Mouse (Mus musculus): Measurements from ENCODE around the gene Paqr4.
"Not testable (repeated sequence)": the region's sequence is repeated elsewhere in the genome, so short reads cannot be mapped to it uniquely, and the experiment has no call there.

The Paqr4 gene

DNA sequence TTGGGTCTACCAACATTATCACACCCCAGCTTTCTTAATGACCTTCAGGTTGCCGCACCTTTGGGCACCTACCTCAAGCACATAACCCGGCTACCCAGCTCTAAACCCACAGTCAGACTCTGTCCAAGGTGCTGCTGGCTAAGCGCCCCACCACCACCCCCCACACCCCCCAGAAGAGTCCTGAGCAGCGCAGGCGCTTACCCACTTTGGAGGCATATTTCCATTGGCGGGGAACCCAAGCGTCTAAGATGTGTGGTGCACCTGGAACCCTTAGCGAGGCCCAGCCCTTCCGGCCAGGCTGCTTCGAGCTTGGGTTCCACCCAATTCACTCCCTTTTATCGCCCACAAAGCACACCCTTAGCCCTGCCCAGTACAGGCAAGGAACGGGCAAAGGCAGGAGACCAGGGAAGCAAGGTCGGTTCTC lies at the start of gene Paqr4:
Gene Paqr4 (minus strand): TSS at position 270 of the 424 bp plus-strand sequence.
- no peak for DNase-seq (ENCODE audit: low read depth, low spot score)

DNA sequence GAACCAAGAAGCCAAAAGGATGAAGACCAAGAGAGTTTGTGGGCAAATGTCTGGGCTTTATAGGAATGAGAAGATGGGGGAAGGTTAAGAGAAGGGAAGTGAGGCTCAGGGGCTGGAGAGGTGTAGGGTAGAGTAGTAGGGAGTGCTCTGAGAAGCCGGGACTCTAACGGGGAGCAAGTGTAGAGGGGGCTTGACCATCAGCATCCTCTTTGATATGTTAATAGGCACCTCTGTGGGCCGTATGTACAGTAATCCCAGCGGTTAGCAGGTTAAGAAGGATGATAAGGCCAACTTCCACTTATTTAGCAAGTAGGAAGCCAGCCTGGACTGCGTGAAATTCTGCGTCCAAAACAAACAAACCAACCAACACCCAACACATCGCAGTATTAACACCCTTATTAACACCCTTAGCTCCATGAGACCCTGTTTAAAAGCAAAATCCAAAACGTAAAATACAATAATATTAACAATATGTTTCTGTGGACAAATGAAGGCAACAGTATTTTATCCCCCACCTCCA lies 49.1 kb upstream of the Paqr4 start:
- DNase-seq (ENCODE audit: low read depth, low spot score), result peak; percentile 88

DNA sequence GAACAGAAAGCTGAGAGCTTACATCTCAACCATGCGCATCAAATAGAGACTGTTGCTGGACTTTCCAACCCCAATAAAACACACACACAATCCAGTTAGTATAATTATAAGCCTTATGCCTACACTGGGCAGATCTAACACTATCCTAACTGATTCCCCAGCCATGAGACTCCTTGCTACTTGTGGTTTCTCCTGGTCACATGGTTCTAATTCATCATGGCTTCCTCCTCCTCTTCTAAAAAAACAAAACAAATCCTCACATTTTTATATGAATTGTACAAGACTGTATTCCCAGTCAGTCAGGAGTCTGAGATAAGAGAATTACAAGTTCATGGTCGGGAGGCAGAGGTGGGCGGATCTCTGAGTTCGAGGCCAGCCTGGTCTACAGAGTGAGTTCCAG lies 48.3 kb upstream of the Paqr4 start:
- DNase-seq (ENCODE audit: low read depth, low spot score), result no peak

DNA sequence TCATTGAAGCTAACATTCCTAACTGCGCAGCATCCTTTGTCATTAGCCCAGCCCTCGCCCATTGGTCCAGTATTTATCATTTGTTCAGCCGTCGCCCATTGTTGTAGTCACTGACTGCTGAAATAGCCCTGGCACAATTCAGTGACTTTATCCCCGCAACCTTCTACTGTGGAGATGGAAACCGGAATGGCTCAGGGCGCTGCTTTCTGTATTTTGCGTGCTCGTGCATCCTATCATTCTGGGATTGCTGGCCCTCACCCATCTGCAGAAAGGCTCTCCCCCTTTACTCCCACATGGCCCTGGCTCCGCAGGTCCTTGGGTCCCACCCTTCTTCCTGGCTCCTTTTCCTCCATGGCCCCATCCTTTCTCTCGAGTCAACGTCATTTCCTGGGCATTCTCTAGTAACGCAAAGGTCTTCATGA lies 45.9 kb upstream of the Paqr4 start:
- no peak for DNase-seq (ENCODE audit: low read depth, low spot score)

DNA sequence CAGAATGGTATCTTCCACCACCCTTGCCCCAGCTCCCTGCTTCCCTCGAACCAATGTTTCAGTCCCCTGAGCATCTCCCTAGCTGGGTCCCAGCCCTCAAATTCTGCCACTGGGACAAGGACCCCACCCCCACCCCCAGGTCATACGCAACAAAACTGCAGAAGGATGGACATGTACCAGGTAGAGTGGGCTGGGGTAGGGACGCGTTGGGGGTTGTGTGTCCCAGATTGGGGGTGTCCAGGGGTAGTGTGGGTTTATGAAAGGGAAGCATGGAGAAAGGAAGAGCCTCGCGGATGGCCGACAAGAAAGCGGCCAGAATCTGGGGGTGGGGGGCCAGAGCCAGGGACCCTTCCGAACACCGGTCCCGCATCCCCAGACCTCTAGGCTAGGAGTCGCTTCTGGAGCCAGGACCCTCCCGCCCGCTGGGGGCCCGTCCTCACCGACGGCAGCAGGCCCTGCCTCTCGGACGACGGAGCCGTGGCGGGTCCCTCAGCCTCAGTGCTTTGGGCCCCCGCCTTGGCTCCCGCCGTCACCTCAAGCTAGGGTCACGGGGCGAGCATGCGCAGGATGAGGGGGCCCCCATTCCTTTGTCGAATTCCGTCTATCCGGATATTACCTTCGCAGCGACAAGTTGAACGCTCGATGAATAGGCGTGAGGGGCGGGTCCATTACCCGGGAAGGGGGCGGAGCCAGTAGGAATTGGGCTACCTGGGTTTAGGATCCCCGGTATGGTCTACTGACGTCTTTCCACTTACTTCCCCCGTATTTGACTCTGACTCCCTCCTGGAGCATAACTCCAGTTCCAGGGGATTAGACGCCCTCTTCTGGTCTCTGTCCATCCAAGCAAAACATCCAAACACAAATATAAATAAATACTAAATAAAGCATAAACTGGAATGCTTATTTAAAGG lies 45.1 kb upstream of the Paqr4 start, which contains the start of gene Flywch2:
Gene Flywch2 (minus strand): TSS at position 521 of the 911 bp plus-strand sequence.
- peak; percentile 88 for DNase-seq (ENCODE audit: low read depth, low spot score)

DNA sequence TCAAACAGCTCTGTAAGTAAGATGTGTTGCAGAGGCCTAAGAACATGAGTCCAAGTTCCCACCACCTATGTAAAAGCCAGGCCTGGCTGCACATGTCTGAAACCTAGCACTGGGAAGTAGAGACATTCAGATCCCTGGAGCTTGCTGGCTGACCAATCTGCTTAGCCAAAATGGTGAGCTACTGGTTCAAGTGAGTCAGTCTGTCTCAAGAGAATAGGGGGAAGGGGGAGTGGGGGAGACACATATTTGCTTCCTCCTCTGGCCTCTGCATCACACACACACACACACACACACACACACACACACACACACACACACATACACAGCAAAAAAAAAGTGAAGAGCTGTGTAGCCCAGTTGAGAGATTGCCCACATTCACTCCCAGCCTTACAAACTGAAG lies 42.7 kb upstream of the Paqr4 start:
- no peak for DNase-seq (ENCODE audit: low read depth, low spot score)

DNA sequence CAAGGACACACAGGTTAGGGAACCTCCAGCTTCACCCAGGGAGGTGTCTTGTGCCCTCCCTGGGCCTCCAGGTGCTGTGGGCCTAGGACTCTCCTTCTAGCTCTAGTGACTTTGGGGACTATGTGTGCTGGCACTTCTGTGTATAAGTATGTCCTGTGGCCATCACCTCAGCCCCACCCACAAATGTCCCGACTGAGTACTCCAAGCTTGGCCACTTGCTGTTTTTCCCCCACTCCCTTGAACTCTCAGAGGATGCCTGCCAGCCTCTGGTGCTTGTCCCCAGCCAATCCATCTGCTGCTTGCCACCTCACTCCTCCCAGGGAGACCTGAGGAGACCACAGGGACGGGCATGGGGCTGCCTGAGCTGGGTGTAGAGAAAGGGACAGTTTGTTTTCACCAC lies 37.8 kb upstream of the Paqr4 start:
- no peak for DNase-seq (ENCODE audit: low read depth, low spot score)

DNA sequence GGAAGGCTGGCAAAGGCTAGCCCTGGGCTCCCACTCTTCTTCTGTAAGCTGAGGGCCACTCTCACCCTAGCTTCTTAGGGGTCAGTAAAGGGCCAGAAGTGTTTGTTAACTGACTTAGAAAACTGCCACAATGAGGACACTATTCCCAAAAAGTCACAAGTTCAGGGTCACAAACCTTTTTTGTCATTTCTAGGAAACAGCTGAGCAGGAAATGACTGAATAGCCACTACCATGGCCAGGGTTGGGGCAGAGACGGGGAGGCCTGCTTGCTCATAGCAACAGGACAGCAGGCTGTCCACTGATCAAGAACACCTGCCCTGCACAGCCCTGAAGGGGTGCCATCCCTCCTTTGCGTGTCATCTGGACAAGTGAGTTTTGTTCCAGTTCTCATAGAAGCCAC lies 36.5 kb upstream of the Paqr4 start:
- no peak for DNase-seq (ENCODE audit: low read depth, low spot score)

DNA sequence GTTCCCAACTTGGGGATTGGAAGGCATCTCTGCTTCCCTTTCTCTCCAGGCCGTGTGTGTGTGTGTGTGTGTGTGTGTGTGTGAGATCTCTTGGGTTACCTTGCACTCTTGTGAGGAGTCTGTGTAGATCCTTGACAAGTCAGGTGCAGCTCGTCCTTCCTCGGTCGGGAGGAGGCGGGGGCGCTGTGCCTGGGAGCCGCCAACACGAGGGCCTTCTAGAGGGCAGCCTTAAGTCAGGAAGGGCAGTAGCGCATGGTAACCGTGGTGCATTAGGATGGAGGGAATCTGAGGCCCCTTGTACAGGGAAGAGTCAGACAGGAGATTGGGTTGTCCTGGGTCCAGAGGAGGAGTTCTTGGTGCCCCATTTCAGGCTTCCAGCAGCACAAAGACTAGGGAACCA lies 35.5 kb upstream of the Paqr4 start:
- DNase-seq (ENCODE audit: low read depth, low spot score), result no peak

DNA sequence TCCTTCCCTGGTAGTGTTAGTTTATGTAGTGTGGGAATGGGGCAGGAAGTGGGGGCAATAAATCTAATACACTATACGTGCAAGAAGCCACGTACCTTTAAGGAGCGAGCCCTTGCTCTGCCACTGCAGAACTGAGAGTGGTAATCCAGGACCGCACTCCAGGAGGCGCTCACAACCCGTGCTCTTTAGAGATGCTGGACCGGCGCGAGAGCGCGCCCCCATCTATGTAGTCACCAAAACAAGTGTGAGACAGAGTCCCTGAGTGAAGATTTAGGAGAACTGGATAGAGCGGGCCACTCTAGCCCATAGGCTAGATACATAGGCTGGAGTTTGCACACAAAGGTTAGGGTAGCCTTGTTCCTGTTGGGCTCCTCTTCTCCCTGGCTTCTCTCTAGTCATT lies 33.4 kb upstream of the Paqr4 start:
- DNase-seq (ENCODE audit: low read depth, low spot score), result peak; percentile 80

DNA sequence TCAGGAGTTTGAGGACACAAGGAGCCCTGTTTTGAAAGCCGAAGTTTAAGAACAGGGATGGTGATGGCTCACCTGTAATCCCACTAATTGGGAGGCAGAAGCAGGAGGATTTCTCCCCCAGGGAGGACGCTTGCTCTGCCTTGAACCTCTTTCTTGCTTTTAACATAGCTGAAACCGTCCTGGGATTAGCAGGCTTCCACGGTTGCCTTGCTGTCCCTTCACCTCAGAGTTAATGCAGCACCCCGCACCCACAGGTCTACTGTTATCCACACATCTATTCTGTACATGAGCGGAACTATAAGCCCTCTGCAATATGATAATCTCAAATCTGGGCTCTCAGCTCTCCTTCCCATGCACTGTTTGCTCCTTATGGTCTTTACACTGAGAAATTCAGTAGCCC lies 33.0 kb upstream of the Paqr4 start:
- DNase-seq (ENCODE audit: low read depth, low spot score), result no peak

DNA sequence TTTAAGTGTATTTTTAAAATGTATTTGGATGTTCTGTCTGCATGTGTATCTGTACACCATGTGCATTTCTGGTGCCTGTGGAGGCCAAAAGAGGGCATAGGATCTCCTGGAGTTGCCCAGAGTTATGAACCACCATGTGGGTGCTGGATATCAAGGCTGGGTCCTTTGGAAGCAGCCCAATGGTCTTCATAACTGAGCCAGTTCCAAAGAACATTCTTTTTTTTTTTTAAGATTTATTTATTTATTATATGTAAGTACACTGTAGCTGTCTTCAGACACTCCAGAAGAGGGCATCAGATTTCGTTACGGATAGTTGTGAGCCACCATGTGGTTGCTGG lies 31.5 kb upstream of the Paqr4 start:
- DNase-seq (ENCODE audit: low read depth, low spot score), result not testable (repeated sequence)

DNA sequence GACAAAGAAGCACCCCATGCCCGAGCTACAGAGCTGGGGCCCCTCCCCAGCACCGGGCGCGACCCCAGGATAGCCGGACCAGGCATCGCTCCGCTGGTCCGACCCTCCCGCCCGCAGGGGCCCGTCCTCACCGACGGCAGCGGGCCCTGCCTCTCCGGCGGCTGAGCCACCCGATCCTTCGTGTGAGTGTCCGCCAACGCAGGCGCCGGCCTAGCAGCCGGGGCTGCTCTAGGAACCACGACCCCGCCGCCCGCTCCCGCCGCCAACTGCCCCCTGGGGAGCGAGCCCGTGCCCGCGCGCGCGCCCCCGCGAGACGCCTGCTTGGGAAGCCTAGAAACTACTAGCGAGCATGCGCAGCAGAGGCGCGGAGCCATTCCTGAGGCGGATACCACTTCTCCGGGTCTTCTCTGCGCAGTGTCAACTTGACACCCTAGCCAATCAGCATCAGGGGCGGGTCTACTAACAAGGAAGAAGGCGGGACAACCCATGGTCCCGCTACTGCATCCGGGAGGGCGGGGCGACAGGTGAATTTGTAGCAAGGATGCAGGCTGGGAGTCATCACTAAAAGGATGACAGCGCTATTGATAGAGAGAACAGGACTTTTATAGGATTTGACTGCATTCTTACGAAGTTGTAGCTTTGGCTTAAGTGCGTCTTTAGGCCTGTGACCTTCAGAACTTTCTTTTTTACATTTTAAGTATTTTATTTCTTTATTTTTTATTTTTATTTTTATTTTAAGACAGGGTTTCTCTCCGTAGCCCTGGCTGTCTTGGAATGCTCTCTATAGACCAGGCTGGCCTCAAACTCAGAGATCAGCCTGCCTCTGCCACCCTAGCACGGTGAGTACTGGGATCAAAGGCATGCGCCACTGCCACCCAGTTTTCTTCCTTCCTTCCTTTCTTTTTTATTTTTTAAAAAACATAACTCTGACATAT lies 30.9 kb upstream of the Paqr4 start, which contains the start of gene Flywch1:
Gene Flywch1 (minus strand): TSS at position 319 of the 935 bp plus-strand sequence.
- peak; percentile 100 for DNase-seq (ENCODE audit: low read depth, low spot score)

DNA sequence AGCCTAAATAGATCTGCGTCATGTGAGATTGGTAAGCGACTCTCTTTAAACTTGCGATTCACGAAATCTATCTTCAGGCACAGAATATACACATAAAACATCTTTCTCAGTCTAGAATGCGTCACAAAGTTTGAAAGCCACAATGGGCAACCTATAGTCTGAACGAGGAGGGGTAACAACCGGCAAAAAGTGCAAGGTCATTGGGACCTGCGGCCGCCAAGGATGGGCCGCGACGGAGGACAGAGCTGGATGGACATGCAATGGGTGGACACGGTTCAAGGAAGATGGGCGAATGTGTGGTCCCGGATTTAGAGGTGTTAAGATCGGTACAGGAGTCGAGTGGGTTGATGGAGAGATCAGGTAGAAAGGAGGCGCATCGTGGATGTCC lies 30.2 kb upstream of the Paqr4 start:
- no peak for DNase-seq (ENCODE audit: low read depth, low spot score)

DNA sequence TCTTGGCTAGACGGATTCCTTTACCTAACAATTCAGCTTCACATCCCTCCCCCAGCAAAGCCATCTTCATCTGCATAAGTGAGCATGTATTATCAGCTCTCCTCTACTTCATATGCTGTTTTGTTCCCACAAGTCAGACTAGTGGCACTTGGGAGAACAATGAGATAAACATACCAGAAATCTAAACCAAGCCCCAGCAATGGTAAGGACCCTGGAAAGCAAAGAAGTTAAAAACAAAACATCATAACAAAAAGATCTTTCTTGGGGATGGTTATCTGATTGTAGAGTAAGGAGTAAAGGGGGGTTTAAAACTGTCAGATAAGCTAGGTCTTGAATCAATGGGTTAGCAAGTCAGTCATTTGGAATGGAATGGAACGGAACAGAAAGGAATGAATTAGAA lies 29.8 kb upstream of the Paqr4 start:
- DNase-seq (ENCODE audit: low read depth, low spot score), result no peak

DNA sequence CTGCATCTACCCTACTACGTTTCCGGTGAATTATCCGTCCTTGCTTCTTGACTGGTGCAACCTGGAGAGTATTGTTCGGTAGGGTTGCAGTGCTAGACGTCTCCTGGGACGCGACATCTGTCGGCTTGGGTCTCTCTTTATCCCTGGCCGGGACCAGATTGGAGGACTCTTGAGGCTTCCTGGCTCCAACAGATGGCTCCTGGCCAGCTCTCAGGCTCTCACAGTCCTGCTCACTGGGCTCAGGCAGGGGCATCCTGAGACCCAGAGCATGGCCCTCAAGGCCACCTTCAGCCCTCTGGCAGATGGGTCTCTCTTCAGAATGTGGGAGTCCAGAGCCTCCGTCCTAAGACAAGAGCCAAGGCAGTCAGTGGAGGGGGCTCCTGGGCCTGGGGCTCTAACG lies 22.3 kb upstream of the Paqr4 start:
- no peak for DNase-seq (ENCODE audit: low read depth, low spot score)

DNA sequence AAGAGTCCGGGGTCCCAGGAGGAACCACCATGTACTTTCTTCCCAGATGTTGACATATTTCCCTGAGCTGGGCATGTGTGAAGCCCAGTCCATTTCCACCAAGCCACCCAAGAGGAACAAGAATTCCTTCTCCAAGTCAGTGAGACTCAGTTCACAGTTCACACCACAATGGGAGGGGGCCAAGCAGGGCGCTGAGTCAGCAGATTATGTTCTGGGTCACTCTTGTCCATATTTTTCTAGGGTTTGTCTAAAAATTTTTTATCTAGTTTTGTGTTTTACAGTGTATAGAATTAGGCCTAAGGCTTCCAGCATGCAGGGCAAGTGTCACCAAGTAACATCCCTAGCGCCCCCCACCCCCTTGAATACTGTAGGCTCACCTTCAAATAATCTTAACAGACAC lies 20.5 kb upstream of the Paqr4 start:
- no peak for DNase-seq (ENCODE audit: low read depth, low spot score)

DNA sequence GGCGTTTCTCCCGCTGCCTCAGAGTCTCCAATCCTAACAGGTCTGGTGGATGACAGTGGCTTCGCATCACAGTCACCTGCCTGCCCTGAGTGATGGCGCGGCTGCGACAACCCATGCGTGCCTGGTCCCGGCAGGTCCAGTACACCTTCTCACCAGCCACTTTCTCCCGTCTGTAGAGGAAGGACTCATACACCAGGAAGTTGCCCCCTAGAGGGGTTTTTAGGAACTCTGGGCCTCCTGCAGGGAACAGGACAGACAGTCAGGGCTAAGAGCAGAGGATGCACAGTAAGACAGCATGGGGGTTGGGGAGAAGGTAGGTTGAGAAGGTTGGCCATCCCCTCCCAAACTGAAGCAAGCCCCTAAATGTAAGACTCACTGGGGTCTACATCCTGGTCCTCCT lies 19.6 kb upstream of the Paqr4 start:
- DNase-seq (ENCODE audit: low read depth, low spot score), result peak; percentile 58

DNA sequence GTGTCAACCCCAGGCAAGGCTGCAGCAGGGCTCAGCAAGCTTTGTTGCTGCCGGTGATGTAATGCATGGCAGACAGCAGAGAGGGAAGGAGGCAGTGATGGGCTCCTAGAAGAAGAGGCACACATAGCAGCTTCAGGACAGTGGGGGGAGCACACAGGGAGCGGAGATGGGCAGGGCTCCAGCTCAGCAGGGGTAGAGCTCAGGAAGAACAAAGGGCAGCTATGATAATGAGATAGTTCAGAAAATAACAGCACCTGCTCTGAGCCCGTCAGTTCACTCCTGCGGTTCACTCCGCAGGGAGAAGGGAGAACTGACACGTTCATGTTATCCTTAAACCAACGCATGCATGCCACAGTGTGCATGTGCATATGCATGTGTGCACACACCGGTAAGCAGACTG lies 18.1 kb upstream of the Paqr4 start:
- DNase-seq (ENCODE audit: low read depth, low spot score), result peak; percentile 83

DNA sequence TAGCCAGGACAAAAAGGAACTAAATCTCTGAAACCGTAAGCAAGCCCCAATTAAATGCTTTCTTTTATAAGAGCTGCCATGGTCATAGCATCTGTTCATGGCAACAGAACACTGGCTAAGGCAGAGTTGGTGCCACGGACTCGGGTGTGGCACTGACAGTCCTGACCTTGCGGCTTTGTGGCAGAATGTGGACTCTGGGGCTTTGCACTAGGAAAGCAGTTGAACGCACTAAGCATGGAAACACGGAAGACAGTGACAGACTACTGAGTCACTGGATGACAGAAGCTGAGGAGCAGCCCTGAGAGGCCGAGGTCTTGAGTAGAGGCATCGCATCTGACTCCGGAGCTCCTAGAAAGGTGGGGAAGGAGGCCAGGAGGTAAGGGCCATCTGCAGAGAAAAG lies 16.9 kb upstream of the Paqr4 start:
- DNase-seq (ENCODE audit: low read depth, low spot score), result no peak

DNA sequence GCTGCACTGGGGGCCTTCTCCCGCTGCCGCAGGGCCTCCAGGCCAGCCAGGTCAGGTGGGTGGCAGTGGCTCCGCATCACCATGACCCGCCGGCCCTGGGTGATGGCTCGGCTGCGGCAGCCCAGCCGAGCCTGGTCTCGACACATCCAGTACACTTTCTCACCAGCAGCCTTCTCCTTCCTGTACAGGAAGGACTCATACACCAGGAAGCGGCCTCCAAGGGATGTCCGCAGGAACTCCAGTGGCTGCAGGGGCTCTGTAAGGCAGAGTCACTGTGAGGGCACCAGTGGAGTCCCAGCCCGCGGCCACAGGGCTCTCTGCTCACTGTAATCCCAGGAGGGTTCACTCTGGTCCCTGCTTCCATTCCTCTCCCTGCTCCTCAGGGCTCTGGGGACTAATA lies 15.0 kb upstream of the Paqr4 start:
- no peak for DNase-seq (ENCODE audit: low read depth, low spot score)

All from ES-CJ7 (cell line).